Mouse (Mus musculus) right cerebral cortex, postnatal 14 days (tissue): ENCODE measurements around the gene Nudcd3.

ENCODE experiments used
- DNase-seq: peaks from one replicate; pipeline ENCODE4 v3.0.0; 2022

Gene Nudcd3

DNA sequence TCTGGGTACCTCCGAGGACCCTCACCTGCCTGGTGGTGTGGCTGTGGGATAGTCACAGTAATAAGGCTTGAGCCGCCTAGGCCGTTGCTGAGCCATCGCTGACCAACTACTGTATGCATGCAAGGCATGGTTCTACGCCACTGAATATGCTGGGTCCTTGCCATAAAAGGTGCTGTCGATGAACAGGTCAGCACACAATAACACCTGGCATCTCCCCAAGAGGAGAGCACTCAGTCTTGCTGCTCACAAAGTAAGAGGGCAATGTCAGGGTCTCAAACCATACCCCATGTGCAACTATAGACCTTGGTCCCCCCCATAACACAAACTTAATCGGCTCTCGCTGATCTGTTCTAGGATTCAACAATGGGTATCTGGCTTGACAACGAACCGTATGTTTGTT is 141.1 kb downstream of the Nudcd3 start:
- DNase-seq = no peak
